Mouse (Mus musculus) forebrain, embryonic 15.5 days (tissue): Measurements from ENCODE around the gene Tmbim4. TPM values are rescaled to one million over a fixed set of nuclear protein-coding genes. Genes with fewer than 3 reads are reported as not detected.

ENCODE experiments used
- ATAC-seq: fragments of 200-750 bp; cut with Nextera tagmentation; replicated peaks from 2 replicates; pipeline ENCODE4 v1.8.0; 2017; ENCODE audit warnings: mild to moderate bottlenecking, moderate TSS enrichment, moderate library complexity
- H3K27ac ChIP-seq: fragments of 300-500 bp; sonication (generic); replicated peaks from 2 replicates; pipeline ENCODE4 v1.5.1; 2015; ENCODE audit warnings: mild to moderate bottlenecking, inconsistent platforms
- H3K27me3 ChIP-seq: fragments of 300-500 bp; sonication (generic); 2 replicates; pipeline ENCODE4 v1.6.1; 2015; ENCODE audit warnings: inconsistent platforms
- H3K36me3 ChIP-seq: fragments of 300-500 bp; sonication (generic); 2 replicates; pipeline ENCODE4 v1.6.1; 2015; ENCODE audit warnings: mild to moderate bottlenecking, inconsistent platforms
- H3K4me1 ChIP-seq: fragments of 300-500 bp; sonication (generic); 2 replicates; pipeline ENCODE4 v1.6.1; 2015; ENCODE audit warnings: inconsistent platforms
- H3K4me2 ChIP-seq: fragments of 300-500 bp; sonication (generic); replicated peaks from 2 replicates; pipeline ENCODE4 v1.6.1; 2015; ENCODE audit warnings: mild to moderate bottlenecking, inconsistent platforms
- H3K4me3 ChIP-seq: fragments of 300-500 bp; sonication (generic); 2 replicates; pipeline ENCODE4 v1.5.1; 2015; ENCODE audit warnings: mild to moderate bottlenecking, inconsistent platforms
- H3K9ac ChIP-seq: fragments of 300-500 bp; sonication (generic); replicated peaks from 2 replicates; pipeline ENCODE4 v1.6.1; 2015; ENCODE audit warnings: mild to moderate bottlenecking, inconsistent platforms
- H3K9me3 ChIP-seq: fragments of 300-500 bp; sonication (generic); 2 replicates; pipeline ENCODE4 v1.6.1; 2016; ENCODE audit warnings: inconsistent platforms
- WGBS: fragments of 180-500 bp; shearing (Covaris S2); methylation state at CpG from one replicate; pipeline ENCODE4 v1.1.7; 2015; ENCODE audit warnings: mixed read lengths; 5-methylcytosine and 5-hydroxymethylcytosine counted together
- polyA plus RNA-seq: library from polyadenylated mRNA; unstranded; fragments of >200 nt; fragmentation: Nextera tagmentation; extraction: Ambion mirVana; gene quantifications from 2 replicates; pipeline ENCODE4 v1.2.1, GENCODE M21; 2015

Tmbim4 gene
- polyA plus RNA-seq, 1 experiment from 2014 or later: 74.4 TPM

DNA sequence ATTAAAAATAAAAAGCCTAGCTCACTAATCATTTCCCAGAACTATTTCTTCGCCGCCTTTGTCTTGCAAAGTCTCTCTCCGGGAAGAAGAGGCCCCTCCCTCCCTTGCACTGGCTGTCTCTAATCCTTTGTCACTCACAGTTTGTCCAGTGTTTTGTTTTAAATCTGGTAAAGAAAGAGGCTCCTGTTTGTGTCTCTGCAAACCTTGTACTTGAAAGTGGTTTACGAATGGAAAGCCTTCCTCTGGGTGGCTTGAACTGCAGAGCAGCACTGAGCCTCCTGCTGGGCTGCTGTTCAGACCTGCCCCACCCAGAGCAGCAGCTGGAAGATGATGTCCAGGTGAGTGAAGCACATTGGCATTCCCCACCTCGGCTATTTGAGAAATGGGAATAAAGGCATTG, 30.1 kb upstream of the Tmbim4 start:
- no peaks in the 10 kb centered on the region for H3K36me3 ChIP-seq
- H3K4me2 ChIP-seq: no peak overlapping the region
- no peak overlapping the region for H3K9ac ChIP-seq
- H3K9me3 ChIP-seq: no peaks in the 10 kb centered on the region
- H3K27ac ChIP-seq: no peak overlapping the region
- no peaks in the 10 kb centered on the region for H3K27me3 ChIP-seq
- WGBS: 9% methylated on average over 5 of the region's 5 CpGs
- H3K4me1 ChIP-seq: no peaks in the 10 kb centered on the region
- H3K4me3 ChIP-seq: no peak overlapping the region
- ATAC-seq: no peak

DNA sequence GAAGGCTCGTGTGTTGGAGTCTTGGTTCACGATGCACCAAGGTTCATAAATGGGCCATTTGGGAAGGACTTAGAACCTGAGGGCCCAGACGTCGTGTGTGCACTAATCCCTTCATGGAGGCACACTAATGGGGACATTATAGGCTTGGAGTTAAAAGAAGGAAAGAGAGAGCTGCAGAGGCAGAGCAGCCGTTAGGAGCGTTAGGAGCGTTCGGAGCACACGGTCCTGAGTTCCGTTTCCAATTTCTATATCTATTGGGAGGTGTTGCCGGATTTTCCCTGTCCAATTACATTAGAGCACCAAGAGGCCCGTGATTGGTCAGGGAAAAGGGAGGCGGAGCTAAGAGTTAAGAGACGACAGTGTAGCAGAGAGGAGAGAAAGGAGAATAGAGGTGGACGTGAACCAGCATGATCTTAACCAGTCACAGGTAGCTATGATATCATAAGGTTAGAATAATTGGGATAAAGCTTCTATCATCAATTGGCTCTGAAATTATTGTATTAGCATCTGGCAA, 27.1 kb upstream of the Tmbim4 start:
- Histone ChIP-seq H3K4me1 (no peaks in the 10 kb centered on the region), H3K27ac (no peak overlapping the region), H3K36me3 (no peaks in the 10 kb centered on the region), H3K9me3 (no peaks in the 10 kb centered on the region), H3K9ac (no peak overlapping the region), H3K4me3 (no peak overlapping the region), H3K27me3 (no peaks in the 10 kb centered on the region), H3K4me2 (no peak overlapping the region)
- WGBS: 89% methylated on average over 15 of the region's 15 CpGs
- ATAC-seq: no peak

DNA sequence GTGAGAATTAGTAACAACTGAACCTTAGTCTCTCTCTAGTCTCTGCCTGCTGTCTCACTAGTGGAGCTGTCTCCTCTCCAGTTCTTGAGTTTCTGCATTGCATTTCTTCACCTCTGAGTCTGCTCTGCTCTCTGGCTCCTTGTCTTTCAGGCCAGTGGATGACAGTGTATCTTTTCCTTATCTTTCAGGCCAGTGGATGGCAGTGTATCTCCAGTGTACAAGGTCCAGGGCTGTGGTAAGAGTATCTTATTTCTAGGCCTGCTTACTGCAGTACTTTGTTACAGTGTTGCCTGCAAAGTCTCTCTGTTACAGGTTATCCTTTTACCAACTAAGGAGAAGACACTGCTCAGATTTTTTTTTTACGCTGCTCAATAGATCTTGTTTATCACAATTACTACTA, 18.5 kb upstream of the Tmbim4 start:
- no peaks in the 10 kb centered on the region for H3K9me3 ChIP-seq
- no peaks in the 10 kb centered on the region for H3K27me3 ChIP-seq
- WGBS: 92% methylated on average over 1 of the region's 1 CpGs

DNA sequence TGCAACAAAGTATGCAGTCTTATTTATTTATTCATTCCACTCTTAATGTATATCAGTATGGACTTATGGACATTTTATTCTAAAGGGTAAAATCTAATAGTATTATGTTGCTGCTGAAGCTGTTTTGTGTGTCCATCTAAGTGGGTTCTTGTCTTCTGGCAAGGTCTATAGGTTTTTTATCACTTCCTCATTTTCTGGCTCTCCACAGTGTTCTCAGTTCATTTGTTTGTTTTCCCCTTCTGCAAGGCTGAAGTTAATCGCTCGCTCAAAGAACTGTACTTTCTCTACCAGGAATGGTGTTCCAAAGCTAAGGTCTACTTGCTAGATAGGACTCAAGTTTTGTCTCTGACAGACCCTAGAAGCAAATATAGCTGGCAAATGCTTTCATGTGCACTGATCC, 18.0 kb upstream of the Tmbim4 start:
- Histone ChIP-seq H3K4me3 (no peak overlapping the region), H3K9me3 (no peaks in the 10 kb centered on the region), H3K27ac (no peak overlapping the region), H3K4me1 (no peaks in the 10 kb centered on the region), H3K4me2 (no peak overlapping the region), H3K9ac (no peak overlapping the region), H3K27me3 (no peaks in the 10 kb centered on the region), H3K36me3 (no peaks in the 10 kb centered on the region)
- no peak for ATAC-seq
- 97% methylated on average over 2 of the region's 2 CpGs for WGBS

More for the DNA sequence above, 18.5 kb upstream of the Tmbim4 start:
- H3K36me3 ChIP-seq: no peaks in the 10 kb centered on the region
- no peak overlapping the region for H3K27ac ChIP-seq
- H3K9ac ChIP-seq: no peak overlapping the region
- no peak for ATAC-seq
- no peaks in the 10 kb centered on the region for H3K4me1 ChIP-seq
- no peak overlapping the region for H3K4me2 ChIP-seq
- H3K4me3 ChIP-seq: no peak overlapping the region

DNA sequence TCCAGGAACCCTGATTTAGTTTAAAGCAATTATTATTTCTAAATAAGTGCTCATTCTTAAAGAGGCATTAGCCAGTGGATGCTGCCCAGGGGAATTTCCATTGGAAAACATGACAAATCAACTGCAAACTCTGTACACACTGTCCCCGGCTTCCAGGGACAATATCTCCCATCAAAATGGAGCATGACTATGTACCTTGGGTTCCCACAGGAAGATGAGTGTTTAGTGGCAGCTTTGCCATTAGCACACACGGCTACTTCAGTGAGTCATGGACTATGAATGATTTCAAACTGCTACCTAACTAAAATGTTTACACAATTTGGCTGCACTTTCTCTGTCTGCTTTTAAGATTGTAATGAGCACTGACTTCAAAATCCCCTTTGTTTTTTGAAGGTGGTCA, 12.9 kb upstream of the Tmbim4 start:
- Histone ChIP-seq H3K9ac (no peak overlapping the region), H3K4me2 (no peak overlapping the region), H3K4me3 (no peak overlapping the region), H3K27me3 (no peaks in the 10 kb centered on the region), H3K27ac (no peak overlapping the region), H3K9me3 (no peaks in the 10 kb centered on the region), H3K36me3 (no peaks in the 10 kb centered on the region), H3K4me1 (no peaks in the 10 kb centered on the region)
- WGBS: 76% methylated on average over 2 of the region's 2 CpGs
- ATAC-seq: no peak

GRCm38 (mm10) chr10:120189276-120189675, 12.1 kb upstream of the Tmbim4 start:
- Histone ChIP-seq H3K4me3 (no peak overlapping the region), H3K9me3 (no peaks in the 10 kb centered on the region), H3K4me1 (no peaks in the 10 kb centered on the region), H3K4me2 (no peak overlapping the region), H3K9ac (no peak overlapping the region), H3K36me3 (no peaks in the 10 kb centered on the region), H3K27ac (no peak overlapping the region), H3K27me3 (no peaks in the 10 kb centered on the region)
- 75% methylated on average over 11 of the region's 11 CpGs for WGBS
- no peak for ATAC-seq

DNA sequence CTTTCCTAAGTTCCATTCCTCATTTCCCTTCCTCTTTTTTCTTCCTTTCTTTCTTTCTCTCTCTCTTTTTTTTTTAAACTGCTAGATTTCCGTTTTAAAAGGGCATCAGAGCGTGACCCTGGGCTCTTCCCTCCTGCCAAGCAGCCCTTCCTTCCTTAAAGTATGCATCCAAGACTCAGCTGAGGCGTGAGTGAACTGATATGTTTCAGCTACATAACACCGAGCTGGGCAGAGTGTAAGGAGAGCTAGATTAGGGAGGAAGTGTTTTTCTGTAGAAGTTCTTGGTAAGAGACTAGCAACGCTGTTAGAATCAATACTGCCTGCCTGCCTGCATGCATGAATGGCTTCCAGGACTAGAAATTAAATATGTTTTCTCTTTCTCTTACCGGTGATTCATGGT, 11.6 kb upstream of the Tmbim4 start:
- no peaks in the 10 kb centered on the region for H3K4me1 ChIP-seq
- no peak for ATAC-seq
- H3K9me3 ChIP-seq: no peaks in the 10 kb centered on the region
- no peak overlapping the region for H3K9ac ChIP-seq
- H3K36me3 ChIP-seq: no peaks in the 10 kb centered on the region
- WGBS: 31% methylated on average over 6 of the region's 6 CpGs
- no peak overlapping the region for H3K4me3 ChIP-seq
- H3K27ac ChIP-seq: no peak overlapping the region
- no peaks in the 10 kb centered on the region for H3K27me3 ChIP-seq
- no peak overlapping the region for H3K4me2 ChIP-seq

GRCm38 (mm10) chr10:120191165-120191564, 10.2 kb upstream of the Tmbim4 start:
- H3K4me1 ChIP-seq: no peaks in the 10 kb centered on the region
- H3K4me3 ChIP-seq: no peak overlapping the region
- no peak overlapping the region for H3K27ac ChIP-seq
- H3K27me3 ChIP-seq: no peaks in the 10 kb centered on the region
- no peak overlapping the region for H3K4me2 ChIP-seq
- 87% methylated on average over 6 of the region's 6 CpGs for WGBS
- no peaks in the 10 kb centered on the region for H3K9me3 ChIP-seq
- ATAC-seq: no peak
- H3K9ac ChIP-seq: no peak overlapping the region
- H3K36me3 ChIP-seq: no peaks in the 10 kb centered on the region

- H3K36me3 ChIP-seq: no peaks in the 10 kb centered on the region
- H3K9ac ChIP-seq: no peak overlapping the region
- H3K9me3 ChIP-seq: no peaks in the 10 kb centered on the region
- no peak overlapping the region for H3K4me3 ChIP-seq
- no peaks in the 10 kb centered on the region for H3K27me3 ChIP-seq
- no peak overlapping the region for H3K4me2 ChIP-seq
- 92% methylated on average over 4 of the region's 4 CpGs for WGBS
- no peak for ATAC-seq
- H3K4me1 ChIP-seq: no peaks in the 10 kb centered on the region
- no peak overlapping the region for H3K27ac ChIP-seq
These were observed 9.1 kb upstream of the Tmbim4 start for GRCm38 (mm10) chr10:120192278-120192677.

DNA sequence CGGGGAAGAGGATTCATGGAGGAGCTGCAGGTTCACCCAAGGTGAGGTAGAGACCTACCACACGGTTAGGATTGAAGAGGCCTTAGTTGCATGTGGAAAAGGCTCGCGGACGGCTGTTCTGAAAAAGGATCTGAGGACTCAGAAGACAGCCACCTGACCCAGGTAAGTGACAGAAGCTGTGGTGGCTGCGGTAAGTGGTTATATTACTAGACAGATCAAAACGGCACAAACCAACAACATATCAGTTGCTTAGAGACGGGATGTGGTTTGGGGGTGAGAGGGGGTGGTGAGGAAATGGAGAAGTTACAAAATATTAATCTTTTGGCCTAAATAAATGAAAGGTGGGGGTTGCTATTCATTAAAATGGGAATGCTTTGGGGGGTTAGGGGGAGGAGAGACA, 8.1 kb upstream of the Tmbim4 start:
- no peaks in the 10 kb centered on the region for H3K36me3 ChIP-seq
- ATAC-seq: no peak
- 94% methylated on average over 8 of the region's 8 CpGs for WGBS
- no peak overlapping the region for H3K9ac ChIP-seq
- H3K4me1 ChIP-seq: no peaks in the 10 kb centered on the region
- H3K27ac ChIP-seq: no peak overlapping the region
- H3K27me3 ChIP-seq: no peaks in the 10 kb centered on the region
- no peak overlapping the region for H3K4me3 ChIP-seq
- no peak overlapping the region for H3K4me2 ChIP-seq
- H3K9me3 ChIP-seq: no peaks in the 10 kb centered on the region

DNA sequence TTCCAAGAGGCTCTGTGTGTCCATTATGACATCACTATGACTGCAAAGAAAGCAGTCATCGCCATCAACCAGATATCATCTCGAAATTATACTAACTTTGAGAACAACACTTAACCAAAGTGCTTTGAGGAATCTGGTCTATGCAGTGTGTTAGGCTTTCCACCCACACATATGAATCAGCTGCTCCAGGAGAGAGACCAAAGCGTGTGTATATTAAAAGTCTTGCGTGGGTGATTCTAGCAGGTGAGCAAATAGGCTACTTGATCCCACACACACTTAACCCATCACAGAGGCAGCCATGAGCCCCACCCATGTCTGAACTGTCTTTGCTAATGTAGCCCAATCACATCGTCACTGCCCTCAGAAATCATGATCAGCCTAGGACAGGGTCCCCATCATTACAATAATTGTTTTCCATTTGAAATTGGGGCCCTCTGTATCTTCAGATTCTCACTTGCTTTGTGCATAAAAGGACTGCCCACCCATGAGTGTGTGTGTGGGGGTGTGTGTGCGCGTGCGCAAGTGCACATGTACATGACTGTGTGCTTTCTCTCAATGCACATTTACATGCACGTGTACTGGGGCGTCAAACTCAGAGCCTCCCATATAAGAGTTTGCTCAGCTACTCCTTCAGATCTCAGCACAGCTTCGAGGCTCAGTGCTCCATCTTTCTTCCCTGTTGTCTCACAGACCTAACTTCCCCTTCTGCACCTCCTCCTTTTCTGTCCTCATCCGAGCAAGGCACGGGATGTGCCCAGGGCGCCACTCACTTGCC, 4.1 kb upstream of the Tmbim4 start:
- H3K4me1 ChIP-seq: peaks cover 9% of the 10 kb centered on the region
- 87% methylated on average over 14 of the region's 14 CpGs for WGBS

GRCm38 (mm10) chr10:120201961-120202402, 592 bp downstream of the Tmbim4 start, which contains the start of gene Irak3:
Gene Irak3 (minus strand): TSS chr10:120202130.
- Histone ChIP-seq H3K27ac (no peak within 1 kb of the TSS), H3K36me3 (no peaks in the 10 kb centered on the region), H3K4me1 (peaks cover 9% of the 10 kb centered on the region), H3K9ac (peak within 1 kb of the TSS; percentile 27), H3K4me2 (peak within 1 kb of the TSS; percentile 83), H3K27me3 (peaks cover 12% of the 10 kb centered on the region; the same call in 1 of the 2 replicates), H3K4me3 (peak within 1 kb of the TSS; percentile 45), H3K9me3 (no peaks in the 10 kb centered on the region)
- peak; percentile 69 for ATAC-seq
- WGBS: 1% methylated on average over 13 of the region's 13 CpGs

More for the DNA sequence above, 4.1 kb upstream of the Tmbim4 start:
- Histone ChIP-seq H3K27me3 (peaks cover 12% of the 10 kb centered on the region; the same call in 1 of the 2 replicates), H3K4me3 (no peak overlapping the region), H3K27ac (no peak overlapping the region), H3K9me3 (no peaks in the 10 kb centered on the region), H3K9ac (no peak overlapping the region), H3K36me3 (no peaks in the 10 kb centered on the region), H3K4me2 (no peak overlapping the region)
- ATAC-seq: no peak
